Mouse (Mus musculus) bone marrow, adult 2 months (tissue): Measurements from ENCODE around the gene Atp2a2.

Source experiments
- CTCF ChIP-seq: fragments of 200-500 bp; IDR thresholded peaks from 2 replicates; pipeline ENCODE4 v1.5.1; 2011; ENCODE audit warnings: low read length, control low read depth; ENCODE audit not compliant: control insufficient read depth, insufficient read depth
- POLR2A ChIP-seq: fragments of 200-500 bp; IDR thresholded peaks from 2 replicates; pipeline ENCODE4 v1.6.1; 2011; ENCODE audit warnings: low read depth, mild to moderate bottlenecking, control low read depth, low read length, borderline replicate concordance; ENCODE audit not compliant: control insufficient read depth

DNA sequence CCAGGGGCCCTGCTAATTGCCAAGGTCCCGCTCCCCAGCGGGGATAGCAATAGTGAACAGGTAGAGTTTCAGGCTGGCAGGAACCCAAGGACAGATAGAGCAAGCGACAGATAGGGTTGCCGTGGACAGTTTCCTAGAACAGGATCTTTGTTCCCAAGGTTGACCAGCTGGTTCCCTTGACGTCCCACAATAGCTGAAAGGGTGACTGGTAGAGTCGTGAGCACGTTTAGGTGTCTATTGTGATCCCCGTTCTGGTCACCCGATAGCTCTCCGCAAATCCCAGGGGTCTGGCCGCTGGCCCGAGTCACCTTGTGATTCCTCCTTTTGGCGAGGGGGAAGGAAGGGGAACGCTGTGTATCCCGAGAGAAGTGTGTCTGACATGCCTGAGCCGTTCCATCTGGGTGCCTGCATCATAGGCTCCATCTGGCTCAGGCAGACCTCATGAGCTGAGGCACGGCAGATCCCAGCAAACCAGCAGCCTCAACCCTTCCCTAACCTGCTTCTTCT lies 8.7 kb upstream of the Atp2a2 start:
- TF ChIP-seq CTCF (no peak), POLR2A (no peak)
